Mouse (Mus musculus): ENCODE results near the gene Tnp2. TPM values are rescaled to one million over a fixed set of nuclear protein-coding genes. Genes with fewer than 3 reads are reported as not detected.

Gene Tnp2
- total RNA-seq, 2 experiments from 2014 or later: not detected

- DNase-seq: peak; percentile 83
These were observed 21.3 kb downstream of the Tnp2 start for GRCm38 (mm10) chr16:10767158-10767557.

DNA sequence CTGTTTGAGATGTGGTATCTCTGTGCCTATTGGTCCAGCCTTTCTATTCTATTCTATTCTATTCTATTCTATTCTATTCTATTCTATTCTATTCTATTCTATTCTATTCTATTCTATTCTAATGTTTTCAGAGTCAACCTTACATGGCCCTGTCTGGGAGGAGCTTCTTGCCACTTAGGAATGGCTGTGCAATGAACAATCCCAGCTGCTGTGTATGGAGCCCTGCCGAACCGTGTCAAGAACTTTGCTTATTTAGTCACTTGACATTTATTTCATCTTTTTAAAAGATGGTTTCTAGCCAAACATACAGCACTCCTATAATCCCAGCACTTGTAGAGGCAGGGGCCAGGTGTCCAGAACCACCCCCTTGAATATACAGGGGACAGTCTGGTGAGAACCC is 24.1 kb downstream of the Tnp2 start:
- no peak for DNase-seq

DNA sequence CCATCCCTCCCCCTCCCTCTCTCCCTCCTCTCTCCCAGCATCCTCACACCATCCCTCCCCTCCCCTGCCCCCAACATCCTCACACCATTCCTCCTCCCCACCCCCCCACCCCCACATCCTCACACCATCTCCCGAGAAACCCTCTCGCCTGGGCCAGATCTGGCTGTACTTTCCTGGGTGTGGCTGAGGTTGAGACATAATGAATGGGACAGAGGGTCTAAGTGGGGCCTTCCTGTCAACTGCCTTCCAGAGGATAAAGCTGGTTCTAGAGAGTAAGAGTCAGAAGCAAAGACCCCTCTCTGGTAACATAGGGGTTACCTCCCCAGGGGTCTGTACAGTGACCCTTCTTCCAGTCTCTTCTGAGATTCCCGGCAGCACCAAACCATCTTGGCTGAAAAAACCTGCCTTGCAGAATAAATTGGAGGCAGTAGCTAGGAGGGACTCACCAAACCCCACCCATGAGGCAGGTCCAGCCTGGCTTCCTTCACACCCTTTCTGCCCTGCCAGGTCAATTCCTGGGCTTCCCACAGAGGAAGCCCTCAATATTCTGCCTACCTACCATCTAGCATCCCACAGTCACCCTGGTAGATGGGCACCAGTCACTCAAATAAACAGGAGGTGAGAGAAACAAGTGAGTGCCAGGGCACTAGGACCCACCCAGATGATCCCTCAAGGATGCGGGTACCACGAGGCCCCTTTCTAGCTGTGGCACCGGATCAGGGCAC is 24.8 kb downstream of the Tnp2 start:
- no peak for DNase-seq

GRCm38 (mm10) chr16:10762569-10763180 is 25.8 kb downstream of the Tnp2 start:
- no peak for DNase-seq

DNA sequence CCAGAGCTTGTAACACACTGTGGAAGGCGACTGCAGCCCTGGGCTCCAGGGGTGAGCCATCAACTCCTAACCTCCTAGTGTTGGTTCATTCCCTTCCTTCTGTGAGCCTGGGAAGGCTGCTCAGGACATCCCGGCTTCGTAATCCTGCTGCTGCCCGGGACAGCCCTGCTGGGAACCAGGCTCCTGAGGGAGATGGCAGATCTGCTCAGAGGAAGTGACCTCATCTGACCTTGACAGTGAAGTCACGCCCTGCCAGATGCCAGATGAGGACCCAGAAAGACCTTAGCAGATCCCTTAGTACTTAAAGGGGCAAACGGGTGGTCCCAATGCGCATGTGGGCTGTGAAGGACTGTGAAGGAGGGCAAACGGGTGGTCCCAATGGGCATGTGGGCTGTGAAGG is 27.3 kb downstream of the Tnp2 start:
- DNase-seq: peak; percentile 41

DNA sequence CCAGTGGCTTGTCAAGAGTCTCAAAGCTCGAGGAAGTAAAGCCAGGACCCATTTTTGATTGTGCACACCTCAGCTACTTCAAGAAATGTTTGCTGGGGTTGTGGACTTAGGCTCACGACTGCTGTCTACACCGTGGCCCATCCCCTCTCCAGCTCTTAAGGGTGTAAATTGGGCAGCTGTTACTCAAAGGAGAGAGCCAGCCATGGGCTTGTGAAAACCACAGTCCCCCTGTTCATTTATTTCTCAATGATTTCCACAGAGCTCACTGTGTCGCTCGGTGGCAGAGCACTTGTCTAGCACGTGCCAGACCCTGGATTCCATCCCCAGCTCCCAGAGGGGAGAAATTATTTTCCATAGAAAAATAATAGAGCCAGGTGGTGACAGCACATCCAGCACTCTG is 32.3 kb downstream of the Tnp2 start:
- no peak for DNase-seq

DNA sequence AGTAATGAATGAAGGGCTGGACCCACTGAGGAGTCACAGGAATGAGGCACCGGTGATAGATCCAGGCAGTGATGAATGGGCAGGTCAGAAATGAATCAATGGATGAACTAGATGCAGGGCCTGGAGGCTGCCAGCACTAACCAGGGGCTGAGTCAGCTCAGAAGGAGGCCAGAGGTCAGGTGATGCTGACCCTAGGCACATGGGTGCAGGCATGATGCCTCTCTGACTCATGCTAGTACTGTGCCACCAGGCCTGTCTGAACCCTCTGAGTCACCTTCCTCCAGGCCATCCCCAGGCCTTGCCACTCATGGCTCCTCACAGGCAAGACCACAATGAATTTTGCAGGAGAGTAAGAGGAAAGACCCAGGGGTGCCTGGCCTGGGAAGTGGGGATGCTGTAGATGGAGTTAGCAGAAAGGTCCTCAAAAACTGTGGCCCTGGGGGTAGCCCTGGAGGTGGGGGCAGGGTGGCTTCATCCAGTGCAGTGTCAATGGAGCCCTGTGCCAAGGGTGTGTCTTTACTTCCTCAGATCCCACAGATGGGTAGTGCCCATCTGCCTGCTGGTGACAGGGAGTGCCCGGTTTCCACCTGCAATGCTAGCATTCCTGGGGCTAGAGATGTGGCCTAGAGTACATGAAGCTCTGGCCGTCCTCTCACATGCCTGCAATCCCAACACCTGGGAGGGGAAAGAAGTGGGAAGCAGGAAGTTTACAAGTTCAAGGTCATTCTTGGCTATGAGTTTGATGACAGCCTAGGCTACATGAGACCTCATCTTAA is 33.8 kb downstream of the Tnp2 start:
- DNase-seq: no peak

- DNase-seq: peak; percentile 63
These were observed 38.6 kb downstream of the Tnp2 start for GRCm38 (mm10) chr16:10749824-10750223.

DNA sequence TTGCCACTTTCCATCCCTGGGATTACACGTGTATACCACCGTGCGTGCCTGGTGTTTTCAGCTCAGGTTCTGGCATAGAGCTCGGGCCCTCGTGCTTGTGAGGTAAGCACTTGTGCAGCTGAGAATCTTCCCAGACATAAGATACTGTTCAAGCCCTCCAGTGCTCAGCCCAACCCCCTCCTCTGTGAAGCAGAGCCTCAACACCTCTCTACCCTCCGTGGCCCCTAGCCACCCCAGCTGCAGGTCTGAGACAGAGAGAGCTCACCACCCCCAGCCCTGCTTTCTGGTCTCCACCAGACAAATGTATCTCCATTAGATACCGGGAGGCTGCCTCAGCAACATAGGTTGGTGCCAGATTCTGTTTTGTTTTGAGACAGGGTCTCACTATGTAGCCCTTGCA is 39.2 kb downstream of the Tnp2 start:
- DNase-seq: no peak

DNA sequence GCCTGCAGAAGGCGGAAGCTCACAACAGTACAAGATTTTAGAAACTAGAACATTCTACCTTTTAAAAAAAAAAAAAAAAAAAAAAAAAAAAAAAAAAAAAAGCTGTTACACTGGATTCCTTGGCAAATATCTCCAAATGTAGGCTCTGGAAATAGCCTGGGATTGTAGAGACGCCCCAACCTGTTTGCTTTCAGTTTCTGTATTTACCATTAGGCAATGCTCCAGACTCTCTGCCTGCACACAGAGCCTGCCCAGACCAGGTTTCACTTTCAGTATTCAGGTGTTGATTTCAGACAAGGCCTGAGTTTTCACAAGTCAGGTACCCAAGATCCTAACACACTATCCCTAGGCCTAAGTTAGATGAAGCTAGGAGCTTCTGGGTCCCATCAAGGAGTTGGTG is 47.4 kb downstream of the Tnp2 start:
- DNase-seq: no peak

GRCm38 (mm10) chr16:10739854-10740398 is 48.5 kb downstream of the Tnp2 start:
- DNase-seq: peak; percentile 47

GRCm38 (mm10) chr16:10738866-10739265 is 49.6 kb downstream of the Tnp2 start:
- DNase-seq: no peak

Other genes starting within 250 kb of the Tnp2 start
- gene Dexi, start 245.6 kb downstream of the Tnp2 start, total RNA-seq (2021): 10 to 100 TPM; 22.4 to 22.6 TPM
- gene Clec16a, start 243.3 kb downstream of the Tnp2 start, total RNA-seq (2021): 10 to 100 TPM; 40.5 to 42.2 TPM
- 1 to 10 TPM; 1.6 TPM for gene Socs1, start 3.1 kb downstream of the Tnp2 start, total RNA-seq (2021)
- gene Prm3, start 2.3 kb upstream of the Tnp2 start, total RNA-seq (2021): not detected
- not detected for gene Prm2, start 7.5 kb upstream of the Tnp2 start, total RNA-seq (2021)
- gene Prm1, start 17.2 kb upstream of the Tnp2 start, total RNA-seq (2021): not detected
- gene Gm11172, start 24.3 kb upstream of the Tnp2 start, total RNA-seq (2021): not detected
- gene Rmi2, start 46.4 kb upstream of the Tnp2 start, total RNA-seq (2021): 1 to 10 TPM; 5.1 to 5.5 TPM

Data from heart, postnatal 4 days (tissue).